Mouse (Mus musculus) kidney, embryonic 14.5 days (tissue): ENCODE measurements around the gene Tbc1d4. TPM values are rescaled to one million over a fixed set of nuclear protein-coding genes. Genes with fewer than 3 reads are reported as not detected.

Source experiments
- ATAC-seq: fragments of 200-750 bp; cut with Nextera tagmentation; 2 replicates; pipeline ENCODE4 v1.8.0; 2017; ENCODE audit warnings: moderate number of reproducible peaks, mild to moderate bottlenecking, moderate TSS enrichment, moderate library complexity; ENCODE audit not compliant: low FRiP score, low TSS enrichment
- H3K27ac ChIP-seq: fragments of 300-500 bp; sonication (generic); 2 replicates; pipeline ENCODE4 v1.5.1; 2014; ENCODE audit warnings: low read depth, mild to moderate bottlenecking, low read length, moderate library complexity, mixed read lengths
- H3K27me3 ChIP-seq: fragments of 300-500 bp; sonication (generic); 2 replicates; pipeline ENCODE4 v1.6.1; 2014; ENCODE audit warnings: mild to moderate bottlenecking, low read length; ENCODE audit not compliant: control insufficient read depth, insufficient read depth
- H3K36me3 ChIP-seq: fragments of 300-500 bp; sonication (generic); 2 replicates; pipeline ENCODE4 v1.6.1; 2014; ENCODE audit warnings: low read length, mixed read lengths; ENCODE audit not compliant: control insufficient read depth, insufficient read depth
- H3K4me1 ChIP-seq: fragments of 300-500 bp; sonication (generic); 2 replicates; pipeline ENCODE4 v1.6.1; 2014; ENCODE audit warnings: low read length, mixed read lengths; ENCODE audit not compliant: control insufficient read depth, insufficient read depth
- H3K4me2 ChIP-seq: fragments of 300-500 bp; sonication (generic); replicated peaks from 2 replicates; pipeline ENCODE4 v1.6.1; 2014; ENCODE audit warnings: low read depth, mild to moderate bottlenecking, low read length
- H3K4me3 ChIP-seq: fragments of 300-500 bp; sonication (generic); 2 replicates; pipeline ENCODE4 v1.5.1; 2014; ENCODE audit warnings: mild to moderate bottlenecking, low read length
- H3K9ac ChIP-seq: fragments of 300-500 bp; sonication (generic); 2 replicates; pipeline ENCODE4 v1.6.1; 2014; ENCODE audit warnings: low read depth, mild to moderate bottlenecking, low read length, moderate library complexity
- H3K9me3 ChIP-seq: fragments of 300-500 bp; sonication (generic); 2 replicates; pipeline ENCODE4 v1.6.1; 2016; ENCODE audit warnings: low read length; ENCODE audit not compliant: control insufficient read depth
- WGBS: fragments of 180-500 bp; shearing (Covaris S2); extraction: QIAGEN DNeasy Blood & Tissue Kit; methylation state at CpG from one replicate; pipeline ENCODE4 v1.1.7; 2014; 5-methylcytosine and 5-hydroxymethylcytosine counted together
- polyA plus RNA-seq: library from polyadenylated mRNA; unstranded; fragments of >200 nt; fragmentation: Nextera tagmentation; extraction: Ambion mirVana; gene quantifications from 2 replicates; pipeline ENCODE4 v1.2.1, GENCODE M21; 2014

The Tbc1d4 gene
- polyA plus RNA-seq, 1 experiment from 2014 or later: 16.8 TPM

DNA sequence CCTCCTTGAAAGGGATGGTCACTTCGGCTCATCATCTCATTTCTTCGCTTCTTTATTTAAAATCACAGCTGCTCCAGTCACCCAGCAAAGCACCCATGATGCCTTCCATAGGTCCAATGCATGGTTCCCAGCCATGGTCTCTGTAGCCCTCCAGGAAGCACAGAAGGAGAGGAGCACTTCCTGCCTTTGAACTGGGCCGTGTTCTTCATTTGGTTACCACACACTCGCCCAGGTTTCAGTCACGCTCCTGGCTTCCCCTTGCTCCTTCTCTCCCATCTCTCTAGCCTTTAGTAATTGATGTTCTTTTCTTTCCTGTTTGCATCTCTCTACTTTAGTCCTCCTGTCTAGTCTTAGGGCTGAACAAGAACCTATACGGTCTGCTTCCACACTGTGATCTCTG is 79.8 kb downstream of the Tbc1d4 start:
- no peak for ATAC-seq
- Histone ChIP-seq H3K4me2 (no peak overlapping the region), H3K9me3 (no peaks in the 10 kb centered on the region), H3K36me3 (no peaks in the 10 kb centered on the region), H3K4me3 (no peak overlapping the region), H3K27ac (no peak overlapping the region), H3K27me3 (no peaks in the 10 kb centered on the region), H3K9ac (no peak overlapping the region), H3K4me1 (0 out of 2 replicates have a peak, but pooled peaks cover 5% of the 10 kb centered on the region)
- WGBS: 82% methylated on average over 6 of the region's 6 CpGs

DNA sequence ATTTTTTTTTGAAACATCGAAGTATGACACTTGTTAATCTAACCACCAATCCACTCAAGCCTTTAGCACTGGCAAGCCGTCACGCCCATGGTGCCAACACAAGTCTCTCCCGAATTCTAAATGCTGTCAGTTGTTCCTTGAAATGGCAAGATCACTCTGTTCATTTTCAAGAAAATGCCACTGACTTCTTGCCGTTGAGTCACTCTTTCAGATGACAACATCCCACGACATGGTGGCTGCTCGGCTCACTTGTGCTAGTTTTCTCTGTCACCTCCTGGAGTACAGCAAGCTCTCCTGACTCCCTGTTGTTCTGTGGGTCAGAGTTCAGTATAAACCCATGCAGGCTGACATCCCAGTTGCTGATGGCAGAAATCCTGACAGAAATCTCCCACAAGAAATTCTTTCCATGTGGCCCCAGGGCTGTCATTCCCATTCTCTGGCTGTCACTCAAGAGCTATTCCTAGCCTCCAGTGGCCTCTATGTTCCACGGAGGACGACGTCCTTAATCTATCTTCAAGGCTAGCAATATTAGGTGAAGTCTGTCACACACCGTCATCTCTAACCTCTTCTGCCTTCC is 81.5 kb downstream of the Tbc1d4 start:
- no peak overlapping the region for H3K4me3 ChIP-seq
- H3K36me3 ChIP-seq: no peaks in the 10 kb centered on the region
- no peaks in the 10 kb centered on the region for H3K27me3 ChIP-seq
- H3K4me1 ChIP-seq: 0 out of 2 replicates have a peak, but pooled peaks cover 5% of the 10 kb centered on the region
- no peak overlapping the region for H3K4me2 ChIP-seq
- H3K9me3 ChIP-seq: no peaks in the 10 kb centered on the region
- H3K27ac ChIP-seq: no peak overlapping the region
- no peak overlapping the region for H3K9ac ChIP-seq
- 87% methylated on average over 11 of the region's 11 CpGs for WGBS
- ATAC-seq: no peak

DNA sequence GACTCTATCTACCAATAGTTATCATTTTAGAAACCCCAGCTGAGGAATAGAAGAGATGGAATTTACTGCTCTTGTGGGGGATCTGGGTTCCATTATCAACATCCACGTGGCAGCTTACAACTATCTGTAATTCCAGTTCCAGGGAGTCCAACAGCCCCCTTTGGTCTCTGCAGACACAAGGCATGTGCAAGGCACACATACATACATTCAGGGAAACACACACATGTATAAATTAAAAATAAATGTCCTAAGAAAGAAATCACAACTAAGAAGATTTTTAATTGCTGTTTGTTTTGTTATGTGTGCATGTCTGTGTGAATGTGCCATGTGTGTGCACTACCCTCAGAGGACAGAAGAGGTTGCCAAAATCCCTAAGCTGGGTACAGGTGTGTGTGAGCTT is 82.5 kb downstream of the Tbc1d4 start:
- 0 out of 2 replicates have a peak, but pooled peaks cover 5% of the 10 kb centered on the region for H3K4me1 ChIP-seq
- H3K27me3 ChIP-seq: no peaks in the 10 kb centered on the region
- H3K4me3 ChIP-seq: no peak overlapping the region
- H3K27ac ChIP-seq: no peak overlapping the region
- no peak overlapping the region for H3K9ac ChIP-seq
- ATAC-seq: no peak
- H3K9me3 ChIP-seq: no peaks in the 10 kb centered on the region
- no peaks in the 10 kb centered on the region for H3K36me3 ChIP-seq
- WGBS: 57% methylated on average over 1 of the region's 1 CpGs
- H3K4me2 ChIP-seq: no peak overlapping the region

DNA sequence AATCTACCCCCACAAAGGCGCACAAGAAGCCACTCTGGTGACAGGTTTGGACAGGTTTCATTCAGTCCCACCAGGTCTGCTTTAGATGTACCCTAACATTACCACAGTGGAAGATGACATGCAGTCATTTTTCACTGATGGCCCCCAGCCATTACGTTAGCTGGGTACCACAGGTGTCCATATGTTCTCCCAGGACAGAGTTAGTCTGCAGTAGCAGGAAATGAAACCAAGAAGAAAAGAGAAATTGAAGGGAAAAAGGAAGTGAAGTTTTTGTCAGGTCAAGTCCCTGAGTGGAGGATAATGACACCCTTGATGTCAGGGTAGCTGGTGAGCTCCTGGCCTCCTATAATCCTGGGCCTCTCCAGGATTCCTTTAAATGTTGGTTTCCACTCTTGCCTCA is 89.0 kb downstream of the Tbc1d4 start:
- ATAC-seq: no peak
- 91% methylated on average over 2 of the region's 2 CpGs for WGBS
- no peak overlapping the region for H3K27ac ChIP-seq

DNA sequence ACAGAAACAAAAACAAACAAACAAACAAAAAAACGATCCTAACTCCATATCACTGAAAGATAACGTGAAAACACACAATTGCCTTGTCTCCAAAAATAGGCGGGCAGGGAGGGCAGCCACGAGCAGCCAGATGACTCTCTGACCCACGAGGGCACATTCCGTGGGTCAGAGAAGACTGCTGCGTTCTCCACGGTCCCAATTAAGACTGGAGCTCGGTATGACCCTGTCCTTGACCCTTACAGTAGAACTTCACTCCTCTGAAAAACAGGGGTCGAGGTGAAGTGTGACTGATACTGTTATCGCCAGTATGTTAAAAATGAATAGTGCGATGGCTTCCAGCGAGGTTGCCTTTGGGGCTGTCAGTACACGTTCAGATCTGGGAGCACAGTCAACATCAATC is 90.7 kb downstream of the Tbc1d4 start:
- H3K27me3 ChIP-seq: no peaks in the 10 kb centered on the region
- no peaks in the 10 kb centered on the region for H3K36me3 ChIP-seq
- 45% methylated on average over 14 of the region's 14 CpGs for WGBS
- H3K9me3 ChIP-seq: no peaks in the 10 kb centered on the region
- H3K27ac ChIP-seq: no peak overlapping the region
- no peak overlapping the region for H3K4me2 ChIP-seq
- H3K9ac ChIP-seq: no peak overlapping the region
- H3K4me3 ChIP-seq: no peak overlapping the region
- H3K4me1 ChIP-seq: peaks cover 5% of the 10 kb centered on the region; the same call in 1 of the 2 replicates
- no peak for ATAC-seq

More for the DNA sequence above, 89.0 kb downstream of the Tbc1d4 start:
- H3K36me3 ChIP-seq: no peaks in the 10 kb centered on the region
- H3K4me1 ChIP-seq: peaks cover 3% of the 10 kb centered on the region; the same call in 1 of the 2 replicates
- H3K9ac ChIP-seq: no peak overlapping the region
- no peak overlapping the region for H3K4me3 ChIP-seq
- H3K9me3 ChIP-seq: no peaks in the 10 kb centered on the region
- no peaks in the 10 kb centered on the region for H3K27me3 ChIP-seq
- no peak overlapping the region for H3K4me2 ChIP-seq

DNA sequence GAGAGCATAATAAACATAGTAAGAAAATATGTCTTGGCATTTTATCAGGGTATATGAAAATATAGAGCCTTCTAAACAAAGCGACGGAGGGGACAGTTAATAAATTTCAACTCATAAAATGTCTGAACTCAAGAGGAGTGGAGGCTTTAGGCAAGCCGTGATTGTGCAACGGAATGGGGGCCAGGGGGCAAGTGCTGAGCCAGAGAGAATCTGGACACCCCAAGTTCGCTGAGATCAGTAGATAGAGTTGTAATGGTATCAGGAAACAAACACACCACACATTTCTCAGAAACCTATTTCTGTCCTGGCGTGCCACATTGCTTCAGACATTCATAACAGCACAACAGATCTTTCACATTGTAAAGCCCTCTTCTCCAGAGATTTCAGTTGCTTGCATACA is 91.2 kb downstream of the Tbc1d4 start:
- ATAC-seq: no peak
- Histone ChIP-seq H3K9ac (no peak overlapping the region), H3K4me1 (peaks cover 5% of the 10 kb centered on the region; the same call in 1 of the 2 replicates), H3K27me3 (no peaks in the 10 kb centered on the region), H3K4me2 (no peak overlapping the region), H3K27ac (no peak overlapping the region), H3K9me3 (no peaks in the 10 kb centered on the region), H3K36me3 (no peaks in the 10 kb centered on the region), H3K4me3 (no peak overlapping the region)
- 51% methylated on average over 6 of the region's 6 CpGs for WGBS

DNA sequence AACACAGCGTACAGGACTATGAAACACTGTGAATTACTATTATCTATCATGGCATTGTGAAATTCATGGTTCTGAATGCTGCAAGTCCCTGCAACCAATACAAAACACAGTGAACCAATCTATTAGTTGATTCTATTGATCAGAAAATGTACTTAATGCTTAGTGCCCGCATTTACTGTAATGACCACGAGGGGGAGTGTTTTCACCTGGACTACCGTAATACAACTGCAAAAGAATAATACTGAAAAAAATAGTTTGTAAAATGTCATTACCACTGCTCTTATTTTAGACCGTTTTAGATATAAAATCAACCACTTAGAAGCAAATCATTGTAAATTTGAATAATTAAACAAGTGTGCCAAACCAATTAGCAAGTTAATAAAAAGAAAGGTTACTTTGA is 91.7 kb downstream of the Tbc1d4 start:
- Histone ChIP-seq H3K4me2 (no peak overlapping the region), H3K9me3 (no peaks in the 10 kb centered on the region), H3K27me3 (no peaks in the 10 kb centered on the region), H3K4me1 (peaks cover 5% of the 10 kb centered on the region; the same call in 1 of the 2 replicates), H3K36me3 (no peaks in the 10 kb centered on the region), H3K27ac (no peak overlapping the region), H3K4me3 (no peak overlapping the region), H3K9ac (no peak overlapping the region)
- 22% methylated on average over 5 of the region's 5 CpGs for WGBS
- no peak for ATAC-seq

DNA sequence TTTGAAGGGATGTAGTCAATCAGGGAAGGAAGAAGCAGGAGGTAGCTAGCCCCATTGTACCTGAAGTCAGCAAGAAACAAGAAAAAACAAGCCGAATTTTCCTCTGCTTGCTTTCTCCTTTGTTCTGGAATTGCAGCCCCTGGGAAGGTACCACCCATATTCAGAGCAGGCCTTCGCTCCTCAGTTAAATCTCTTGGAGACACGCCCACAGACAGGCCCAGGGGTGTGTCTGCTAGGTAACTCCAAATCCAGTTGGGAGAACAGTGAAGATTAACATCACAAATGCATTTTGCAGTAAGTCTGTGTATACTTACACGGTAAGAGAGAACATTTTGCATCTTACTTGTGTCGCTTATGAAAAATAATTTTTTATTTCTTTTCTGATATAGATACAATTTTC is 92.1 kb downstream of the Tbc1d4 start:
- no peaks in the 10 kb centered on the region for H3K9me3 ChIP-seq
- ATAC-seq: no peak
- no peak overlapping the region for H3K9ac ChIP-seq
- H3K27me3 ChIP-seq: no peaks in the 10 kb centered on the region
- H3K4me1 ChIP-seq: peaks cover 5% of the 10 kb centered on the region; the same call in 1 of the 2 replicates
- no peak overlapping the region for H3K27ac ChIP-seq
- H3K4me3 ChIP-seq: no peak overlapping the region
- no peaks in the 10 kb centered on the region for H3K36me3 ChIP-seq
- WGBS: 35% methylated on average over 5 of the region's 5 CpGs
- H3K4me2 ChIP-seq: no peak overlapping the region

DNA sequence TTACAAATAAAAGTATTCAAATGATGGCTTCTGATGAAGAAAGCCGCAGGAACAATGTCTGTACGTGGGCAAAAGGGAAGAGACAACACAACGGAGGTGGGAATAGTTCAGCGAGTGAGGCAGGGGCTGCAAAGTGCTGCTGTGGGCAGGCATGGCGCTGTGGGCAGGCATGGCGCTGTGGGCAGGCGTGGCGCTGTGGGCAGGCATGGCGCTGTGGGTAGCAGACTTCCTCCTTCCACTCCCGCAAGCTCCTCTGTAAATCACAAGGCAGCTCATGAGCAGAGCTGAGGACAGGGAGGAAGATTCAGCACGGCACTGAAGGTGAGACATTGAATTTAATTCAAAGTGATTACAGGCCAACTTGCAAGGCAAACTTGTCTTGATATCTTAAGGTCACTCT is 93.0 kb downstream of the Tbc1d4 start:
- 89% methylated on average over 11 of the region's 11 CpGs for WGBS
- no peaks in the 10 kb centered on the region for H3K36me3 ChIP-seq

More for the DNA sequence above, 93.0 kb downstream of the Tbc1d4 start:
- no peaks in the 10 kb centered on the region for H3K9me3 ChIP-seq
- H3K4me3 ChIP-seq: no peak overlapping the region
- peaks cover 5% of the 10 kb centered on the region; the same call in 1 of the 2 replicates for H3K4me1 ChIP-seq
- H3K9ac ChIP-seq: no peak overlapping the region
- H3K27ac ChIP-seq: no peak overlapping the region
- H3K4me2 ChIP-seq: no peak overlapping the region
- no peaks in the 10 kb centered on the region for H3K27me3 ChIP-seq
- ATAC-seq: no peak
